Mouse (Mus musculus) retina, adult 2 months (tissue): ENCODE measurements around the gene Megf9.

Source experiments
- DNase-seq: peaks from one replicate; pipeline ENCODE4 v3.0.0-alpha.2; 2012; ENCODE audit warnings: low read depth, low spot score

Gene Megf9

DNA sequence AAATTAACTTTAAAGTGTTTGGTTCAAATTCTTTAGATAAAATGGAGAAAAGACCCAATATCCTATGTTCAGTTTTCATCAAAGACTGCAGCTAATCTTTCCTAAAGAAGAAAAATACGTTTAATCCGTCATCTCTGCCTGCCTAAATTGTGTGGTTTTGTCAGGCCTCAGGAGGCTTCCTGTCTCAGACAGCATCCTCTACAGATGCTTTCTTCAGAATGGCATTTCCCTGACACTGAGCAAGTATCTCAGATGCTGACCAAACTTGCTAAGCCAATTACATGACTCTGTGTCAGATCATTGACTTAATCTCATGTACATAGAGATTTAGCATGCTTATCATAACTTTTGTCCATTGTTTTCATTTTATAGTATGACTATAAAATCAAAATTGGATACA is 11.4 kb downstream of the Megf9 start:
- DNase-seq = no peak

DNA sequence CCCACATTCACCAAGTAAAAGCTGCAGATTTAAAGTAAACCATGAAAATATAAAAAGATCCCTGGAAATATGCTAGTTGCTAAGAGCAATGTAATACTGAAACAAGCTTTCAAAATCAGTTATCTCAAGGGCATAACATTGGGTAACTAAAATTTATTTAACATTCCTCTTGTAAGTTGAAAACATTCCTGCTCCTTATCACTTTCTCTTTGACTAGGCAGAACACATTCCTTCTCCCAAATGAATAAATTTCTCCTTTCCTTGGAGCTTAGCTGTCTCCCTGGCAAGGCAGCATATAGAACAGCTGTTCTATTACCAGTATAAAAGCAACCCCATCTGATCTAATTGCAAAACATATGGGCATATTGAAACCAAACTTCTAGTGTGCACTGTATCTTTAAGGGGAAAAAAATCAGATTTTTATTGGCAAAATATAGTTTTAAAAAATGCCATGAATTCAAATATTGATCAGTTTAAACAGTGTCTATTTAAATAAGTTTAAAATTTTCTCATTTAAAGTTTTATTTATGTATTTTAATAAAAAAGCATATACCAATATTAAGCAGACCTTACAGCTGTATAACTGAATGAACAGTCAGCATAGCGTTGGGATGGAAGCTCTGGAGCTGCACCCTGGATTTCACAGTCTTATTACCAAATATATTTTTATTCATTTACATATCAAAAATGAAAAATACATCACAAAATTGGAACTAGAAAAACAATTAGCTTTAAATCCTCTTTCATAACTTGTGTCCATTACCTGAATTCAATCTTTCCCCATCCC is 13.1 kb downstream of the Megf9 start:
- no peak for DNase-seq

DNA sequence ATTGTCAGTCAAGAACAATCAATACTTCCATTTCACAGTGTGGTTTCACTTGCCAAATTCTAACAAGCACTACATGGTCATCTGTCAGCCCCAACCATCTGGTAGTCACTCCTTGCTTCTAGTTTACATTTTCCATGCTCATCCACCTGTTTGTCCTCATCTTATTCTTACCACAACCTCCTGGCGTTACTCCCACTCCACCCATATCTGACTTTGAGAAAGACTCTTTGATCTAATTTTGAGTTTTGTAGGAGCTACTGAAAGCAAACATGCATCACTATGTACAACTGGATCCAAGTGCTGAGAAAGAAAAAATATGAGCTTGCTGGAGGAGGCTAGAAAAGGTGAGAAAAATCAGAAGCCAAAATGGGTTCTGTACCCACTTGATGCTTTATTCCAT is 17.1 kb downstream of the Megf9 start:
- no peak for DNase-seq

DNA sequence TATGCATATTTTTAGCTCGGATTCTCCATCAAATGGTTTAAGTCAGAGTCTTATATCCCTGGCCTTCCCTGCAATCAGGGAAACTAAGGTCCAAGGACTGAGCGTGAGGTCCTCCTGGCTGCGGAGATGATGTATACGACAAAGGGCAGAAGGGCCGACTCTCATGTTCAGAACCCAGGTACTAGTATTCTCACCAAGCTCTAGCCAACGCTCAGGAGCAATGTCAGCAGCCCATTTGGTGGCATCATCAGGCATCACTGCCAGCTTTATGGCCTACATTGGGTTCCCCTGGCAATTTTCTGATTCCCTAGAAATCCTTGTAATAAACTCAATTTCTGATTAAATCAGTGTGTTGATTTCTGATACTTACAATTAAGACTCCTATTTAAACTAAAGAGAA is 18.5 kb downstream of the Megf9 start:
- no peak for DNase-seq

DNA sequence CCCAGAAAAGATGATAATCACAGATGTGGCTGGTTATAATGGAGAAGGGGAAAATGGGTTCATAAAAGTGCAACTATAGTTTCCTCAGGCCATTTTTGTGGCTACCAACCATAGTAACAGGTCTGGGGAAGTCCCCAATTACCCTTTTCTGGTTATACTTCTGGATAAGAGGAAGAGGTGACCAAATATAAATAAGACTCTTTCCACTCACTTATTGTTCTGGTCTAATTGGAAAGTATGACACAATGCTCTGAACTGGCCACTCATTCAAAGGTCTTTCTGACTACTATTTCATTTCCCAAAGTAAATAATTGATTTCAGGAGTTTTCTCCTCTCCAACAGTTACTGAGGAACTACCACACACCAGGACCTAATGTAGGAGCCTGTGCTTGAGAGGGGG is 19.3 kb downstream of the Megf9 start:
- DNase-seq = no peak

DNA sequence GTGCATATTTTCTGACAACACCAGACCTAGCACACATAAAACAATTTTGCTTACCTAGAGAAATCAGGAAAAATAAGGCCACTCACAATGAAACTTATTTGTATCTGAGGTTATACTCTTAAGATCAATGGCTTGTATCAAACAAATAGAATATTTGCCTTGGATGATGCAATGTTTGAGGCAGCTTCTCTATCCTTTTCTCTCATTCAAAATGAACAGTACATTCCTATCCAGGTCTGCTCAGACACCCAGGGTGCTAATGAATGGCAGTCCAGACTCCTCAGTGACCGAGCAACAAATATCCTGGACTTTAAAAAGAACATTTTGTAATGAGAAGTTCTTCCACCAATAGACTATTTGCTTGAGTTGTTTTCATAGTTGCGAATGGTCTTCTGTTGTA is 24.8 kb downstream of the Megf9 start:
- no peak for DNase-seq

DNA sequence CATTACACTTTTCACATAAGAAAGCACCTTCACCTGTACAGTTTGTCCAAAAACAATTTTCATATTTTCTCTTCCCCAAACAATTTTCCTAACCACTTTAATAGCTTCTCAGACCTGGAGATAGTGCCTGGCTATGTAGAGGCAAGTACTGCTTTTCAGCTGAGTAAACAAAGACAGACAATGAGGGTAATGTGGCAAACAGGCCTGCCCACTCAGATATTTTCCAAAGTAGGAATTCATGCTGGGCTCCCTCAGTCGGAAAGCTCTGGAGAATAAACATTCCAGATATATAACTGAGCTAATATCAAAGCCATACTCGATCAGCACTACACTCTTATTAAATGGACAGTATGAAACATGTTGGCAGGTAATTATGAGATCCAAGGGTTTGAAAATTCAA is 25.2 kb downstream of the Megf9 start:
- DNase-seq = no peak

DNA sequence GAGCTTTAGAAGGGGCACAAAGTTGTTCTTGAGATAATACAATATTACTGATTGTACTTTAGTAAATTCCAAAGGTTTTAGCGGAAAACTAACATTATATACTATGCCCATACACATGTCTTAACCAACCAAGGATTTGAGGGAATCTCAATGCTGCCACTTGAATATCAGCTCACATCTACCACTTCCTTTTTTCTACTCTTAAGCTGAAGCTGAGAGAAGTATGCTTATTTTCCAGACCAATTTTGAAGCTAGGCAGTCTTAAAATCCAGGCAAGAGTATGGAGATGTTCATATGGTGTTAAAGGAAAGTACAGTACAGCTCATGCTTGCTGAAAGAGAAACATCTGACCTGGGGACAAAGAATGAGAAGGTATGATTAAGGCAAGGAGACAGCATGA is 26.6 kb downstream of the Megf9 start:
- no peak for DNase-seq

DNA sequence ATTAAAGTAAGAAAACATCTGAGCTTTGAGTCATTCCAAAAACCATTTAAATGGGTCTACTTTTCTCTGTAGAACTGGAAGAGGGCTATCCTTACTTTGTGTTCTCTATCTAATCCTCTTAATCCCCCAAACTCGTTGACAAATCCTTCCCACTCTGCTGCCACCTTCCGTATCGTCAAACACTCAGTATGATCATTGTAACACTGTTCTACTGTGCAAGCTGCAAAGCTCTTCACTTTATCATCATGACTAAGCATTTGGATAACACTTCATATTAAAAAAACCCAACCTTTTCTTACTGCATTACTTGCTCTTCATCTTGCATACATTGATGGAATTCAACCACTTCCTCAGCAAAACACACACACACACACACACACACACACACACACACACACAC is 28.8 kb downstream of the Megf9 start:
- DNase-seq = no peak

DNA sequence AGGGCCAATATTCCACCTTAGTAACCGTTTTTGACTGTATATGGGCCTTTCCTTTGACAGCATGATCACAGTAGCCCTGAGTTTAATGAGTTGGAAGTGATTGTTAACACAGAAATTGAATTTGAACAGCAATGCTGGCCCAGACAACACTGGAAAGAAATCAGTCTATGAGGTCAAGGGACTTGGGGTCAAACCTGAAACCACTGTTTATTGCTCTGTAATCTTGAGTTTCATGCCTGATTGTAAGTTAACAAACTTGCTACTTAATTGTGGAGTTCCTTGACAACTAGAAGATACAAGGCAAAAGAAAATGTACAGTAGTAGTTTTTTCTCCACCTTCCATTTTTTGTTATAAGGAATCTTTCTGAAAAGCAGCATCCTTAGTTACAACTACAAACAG is 31.0 kb downstream of the Megf9 start:
- DNase-seq = no peak

DNA sequence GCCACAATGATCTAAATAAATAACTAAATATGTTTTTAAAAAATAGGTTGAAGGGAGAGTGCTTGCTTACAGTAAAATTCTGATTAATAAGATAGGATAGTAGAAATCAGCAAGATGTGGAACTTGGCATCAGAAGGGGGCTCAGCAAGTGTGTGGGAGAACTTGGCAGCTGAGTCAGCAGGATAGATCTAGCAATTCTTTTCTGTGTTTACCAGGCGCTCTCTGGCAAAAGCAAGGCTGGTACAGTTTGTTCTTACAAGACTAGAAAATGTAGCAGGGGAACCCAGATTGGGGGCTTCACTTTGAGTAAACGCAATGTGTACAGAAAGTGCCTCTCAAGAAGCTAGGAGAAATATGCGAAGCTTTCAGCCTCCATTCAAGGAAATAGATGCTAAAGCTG is 35.5 kb downstream of the Megf9 start:
- DNase-seq = no peak

DNA sequence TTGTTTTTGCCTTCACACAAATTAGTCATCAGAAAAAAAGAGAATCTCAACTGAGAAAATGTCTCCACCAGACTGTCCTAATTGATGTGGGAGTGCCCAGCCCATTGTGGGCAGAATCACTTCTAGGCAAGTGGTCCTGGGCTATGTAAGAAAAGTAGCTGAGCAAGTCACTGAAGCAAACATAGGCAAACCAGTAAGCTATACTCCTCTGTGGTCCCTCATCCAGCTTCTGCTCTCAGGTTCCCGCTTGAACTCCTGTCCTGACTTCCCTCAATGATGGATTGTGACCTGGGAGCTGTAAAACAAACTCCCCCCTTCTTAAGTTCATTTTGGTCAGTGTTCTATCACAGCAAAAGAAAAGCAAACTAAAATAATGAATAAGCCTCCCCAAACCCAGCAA is 37.8 kb downstream of the Megf9 start:
- no peak for DNase-seq

DNA sequence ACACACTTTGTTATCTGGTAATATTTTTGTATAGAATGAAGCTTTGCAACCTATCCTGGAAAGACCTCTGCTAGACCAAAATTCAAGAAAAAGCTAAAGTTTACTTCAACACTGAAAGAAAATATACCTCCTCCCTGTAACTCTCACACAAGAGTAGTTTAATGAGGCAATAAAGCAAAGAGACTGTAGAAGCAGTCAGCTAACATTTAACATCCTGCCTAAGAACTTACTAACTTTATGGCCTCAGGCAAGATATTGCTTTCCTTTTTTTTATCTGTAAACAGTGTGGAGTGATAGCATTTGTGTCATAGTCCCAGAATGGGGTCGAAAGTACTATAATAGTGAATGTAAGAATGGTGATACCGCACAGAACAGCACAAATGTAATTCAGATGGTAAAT is 45.0 kb downstream of the Megf9 start:
- DNase-seq = no peak

DNA sequence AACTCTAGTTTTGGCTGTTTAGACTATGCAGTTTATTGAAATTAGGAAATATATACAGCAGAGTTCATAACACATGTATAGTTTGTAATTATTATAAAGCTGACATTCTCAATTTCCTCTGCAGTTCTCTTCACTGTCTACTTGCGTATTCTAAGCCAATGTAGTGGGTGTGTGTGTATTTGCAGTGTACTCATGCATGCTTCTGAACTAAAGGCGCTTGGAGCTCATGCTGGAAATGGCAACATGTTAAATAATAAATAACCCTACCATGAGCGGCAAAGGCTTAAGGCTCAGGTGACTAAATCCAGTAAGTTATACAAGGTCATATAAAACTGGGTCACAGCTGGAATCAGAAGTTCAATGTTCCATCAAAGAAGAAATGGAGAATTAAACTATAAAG is 46.4 kb downstream of the Megf9 start:
- no peak for DNase-seq

DNA sequence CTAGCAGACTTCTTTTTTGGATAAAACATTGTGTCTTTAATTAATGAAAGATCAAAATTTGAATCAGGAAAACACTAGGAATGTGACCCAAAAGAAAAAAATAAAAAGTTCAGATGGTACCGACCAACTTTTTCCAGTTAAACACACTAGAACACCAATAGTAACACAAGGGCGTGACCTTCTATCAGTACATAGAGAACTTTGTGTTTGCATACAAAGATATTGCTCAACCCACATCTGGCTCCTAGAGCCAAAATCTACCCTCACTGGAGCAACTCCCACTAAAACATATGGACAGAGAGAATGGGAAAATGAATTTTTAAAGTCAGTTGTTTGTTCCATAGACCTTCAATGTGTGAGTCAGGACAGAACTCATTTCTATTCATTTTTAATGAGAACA is 50.7 kb downstream of the Megf9 start:
- DNase-seq = no peak

DNA sequence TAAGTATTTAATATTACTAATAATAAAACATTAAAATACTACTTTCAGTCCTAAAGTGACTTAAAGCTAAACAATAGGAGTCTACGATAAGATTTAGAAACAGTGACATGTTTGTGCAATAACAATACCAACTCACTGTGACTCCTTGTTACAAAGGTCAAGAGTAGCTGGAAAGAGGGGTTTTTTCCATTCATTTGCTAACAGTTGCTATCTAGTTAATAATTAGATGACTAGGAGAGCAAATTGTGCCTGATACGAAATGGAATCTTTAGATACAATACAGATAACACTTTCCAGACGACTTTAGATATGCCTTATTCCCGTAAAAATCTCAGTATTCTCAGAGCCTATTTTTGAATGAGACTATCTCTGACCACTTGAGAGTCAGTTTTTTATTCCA is 52.9 kb downstream of the Megf9 start:
- DNase-seq = no peak

DNA sequence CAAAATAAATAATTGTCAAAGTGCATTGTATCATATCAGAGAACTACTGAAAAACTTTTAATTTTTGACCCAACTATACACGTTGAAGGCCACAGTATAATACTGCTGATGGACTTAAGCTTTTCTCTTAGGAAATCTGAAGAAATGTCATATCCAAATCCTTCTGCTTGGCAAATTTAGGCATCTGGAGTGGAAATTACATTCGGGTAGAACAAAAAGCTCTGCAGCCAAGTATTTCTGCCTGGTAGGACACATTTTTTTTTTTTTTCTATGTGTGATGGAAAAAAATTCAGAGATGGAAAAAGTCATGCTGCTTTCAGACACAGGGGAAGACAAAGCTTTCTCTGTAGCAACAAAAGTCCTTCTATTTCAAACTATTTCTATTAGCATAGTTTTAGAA is 63.4 kb downstream of the Megf9 start:
- DNase-seq = no peak

DNA sequence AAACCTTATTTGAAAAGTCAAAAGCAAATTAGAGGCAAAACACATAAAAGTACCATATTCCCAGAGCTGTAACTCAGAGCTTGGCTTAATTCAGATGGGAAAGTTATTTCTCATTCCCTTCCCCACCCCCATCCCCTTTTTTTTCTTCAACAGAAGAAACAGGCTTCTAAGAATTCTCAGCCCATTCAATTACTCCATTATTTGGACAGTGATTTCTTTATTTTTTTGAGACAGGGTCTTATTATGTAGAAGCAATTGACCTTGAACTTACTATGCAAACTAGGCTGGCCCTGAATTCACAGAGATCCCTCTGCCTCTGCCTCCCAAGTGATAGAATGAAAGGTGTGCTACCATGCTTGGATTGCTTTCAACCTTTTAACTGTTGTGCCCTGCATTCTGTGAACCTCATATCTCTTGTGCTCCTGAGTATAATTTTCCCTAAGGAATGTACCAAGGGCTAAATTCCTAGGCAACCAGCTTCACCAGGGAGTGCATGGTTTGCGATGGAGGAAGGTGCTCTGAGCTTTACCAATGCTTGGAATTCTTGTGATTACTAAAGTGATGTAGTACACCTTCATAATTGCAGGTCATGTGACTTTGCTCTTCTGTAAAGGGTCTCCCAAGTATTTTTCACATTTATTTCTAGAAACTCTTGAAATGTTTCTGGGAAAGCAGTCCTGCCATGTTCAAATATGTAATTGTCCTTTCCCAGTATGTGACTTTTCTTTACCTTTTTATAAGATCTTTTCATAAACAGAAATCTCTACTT is 68.7 kb downstream of the Megf9 start:
- no peak for DNase-seq

DNA sequence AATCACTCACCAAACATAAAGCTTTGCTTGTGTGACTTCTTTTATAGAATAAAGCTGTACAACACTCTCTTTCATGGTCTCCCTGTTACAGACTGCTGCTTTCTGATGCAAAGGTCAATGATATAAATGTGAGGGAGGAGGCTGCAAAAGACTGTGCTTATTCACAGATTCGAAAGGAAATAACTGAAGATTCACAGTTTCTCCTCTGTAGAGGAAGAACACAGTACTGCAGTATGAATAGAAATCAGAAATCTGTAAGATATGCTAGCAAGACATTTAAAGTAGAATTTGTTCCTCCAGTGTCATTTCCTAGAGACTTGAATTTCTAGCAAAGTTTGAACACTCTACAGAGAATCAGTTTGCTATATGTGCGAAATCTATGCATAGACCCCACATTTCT is 71.5 kb downstream of the Megf9 start:
- no peak for DNase-seq

DNA sequence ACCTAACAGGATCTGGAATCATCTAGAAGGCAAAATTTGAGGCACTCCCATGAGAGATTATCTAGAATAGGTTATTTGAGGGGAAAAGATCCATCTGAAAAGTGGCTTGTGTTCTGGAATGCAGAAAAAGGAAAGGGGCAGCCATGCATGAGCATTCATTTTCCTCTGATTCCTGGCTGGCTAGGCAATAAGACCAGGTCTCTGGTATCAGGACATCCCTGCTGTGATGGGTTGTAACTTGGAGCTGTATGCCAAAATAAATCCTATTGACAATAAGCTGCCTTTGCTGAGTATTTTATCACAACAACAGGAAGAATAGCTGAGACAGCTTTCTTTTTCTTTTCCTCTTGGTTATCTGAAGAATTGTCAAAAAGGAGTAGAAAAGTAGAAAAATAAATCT is 73.4 kb downstream of the Megf9 start:
- no peak for DNase-seq

DNA sequence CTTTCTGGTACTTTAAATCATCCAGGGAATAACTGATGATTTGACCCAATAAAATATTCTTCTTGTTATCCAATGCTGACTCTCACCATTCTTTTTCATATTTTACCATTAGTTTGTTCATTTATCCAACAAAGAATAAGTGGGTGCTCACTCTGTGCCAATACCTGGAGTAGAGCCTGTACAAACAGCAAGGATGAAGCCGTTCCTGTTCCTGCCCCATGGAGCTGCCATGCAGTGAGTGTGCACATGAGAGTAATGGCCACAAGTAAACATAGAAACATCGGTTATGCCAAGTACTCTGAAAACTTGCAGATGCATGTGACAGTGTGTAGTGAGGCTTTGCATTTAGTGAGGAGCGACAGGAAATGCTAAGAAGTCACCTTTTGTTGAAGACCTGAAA is 82.6 kb downstream of the Megf9 start:
- no peak for DNase-seq

DNA sequence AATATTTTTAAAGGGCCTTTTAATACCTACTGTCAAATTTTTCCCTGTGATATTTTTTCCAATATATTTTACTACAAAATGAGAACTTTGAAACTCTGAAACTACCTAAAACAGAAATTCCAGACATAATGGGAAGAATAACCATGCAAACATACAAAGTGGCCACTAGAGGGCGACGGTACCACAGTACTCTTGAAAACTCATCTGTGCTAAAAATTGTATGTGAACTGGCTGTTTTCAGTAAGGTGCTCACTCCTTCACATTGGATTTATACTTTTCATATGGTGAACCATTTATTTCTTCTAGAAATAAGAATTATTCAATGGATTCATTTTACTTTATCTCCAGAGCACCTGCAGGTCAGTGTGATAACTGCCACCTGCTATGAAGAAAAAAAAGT is 83.0 kb downstream of the Megf9 start:
- peak; percentile 34 for DNase-seq

DNA sequence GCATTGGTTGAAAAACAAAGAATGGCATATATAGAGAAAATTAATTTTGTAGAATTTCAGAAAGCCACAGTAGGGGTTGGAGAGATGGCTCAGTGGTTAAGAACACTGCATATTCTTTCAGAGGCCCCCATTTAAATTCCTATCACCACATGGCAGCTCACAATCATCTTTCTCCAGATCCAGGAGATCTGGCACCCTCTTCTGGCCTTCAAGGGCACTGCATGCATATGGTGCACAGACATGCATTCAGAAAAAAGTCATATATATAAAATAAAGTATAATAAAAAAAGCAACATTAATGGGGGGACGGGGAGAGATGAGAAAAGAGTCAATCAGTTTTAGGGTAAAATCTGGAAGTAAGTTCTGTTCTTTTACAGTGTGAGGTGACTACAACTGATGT is 85.1 kb downstream of the Megf9 start:
- no peak for DNase-seq
